Mouse (Mus musculus): Measurements from ENCODE around the gene Nmi.

GRCm38 (mm10) chr2:51986157-51986556 lies 12.9 kb upstream of the Nmi start:
- TF ChIP-seq POLR2A (IDR thresholded peaks at IDR 0.05; ENCODE audit: insufficient read depth, low read depth, low read length), result no peak
- TF ChIP-seq CTCF (IDR thresholded peaks at IDR 0.05; ENCODE audit: insufficient read depth, low read depth, low read length), result no peak

Data from olfactory bulb, adult 2 months (tissue).